Mouse (Mus musculus): ENCODE data around the gene Srr. TPM values are rescaled to one million over a fixed set of nuclear protein-coding genes. Genes with fewer than 3 reads are reported as not detected.

Srr gene
- 25.9 and 29.7 TPM in 2 replicates for polyA plus RNA-seq (2014; fragmentation: Nextera tagmentation; extraction: Ambion mirVana)

DNA sequence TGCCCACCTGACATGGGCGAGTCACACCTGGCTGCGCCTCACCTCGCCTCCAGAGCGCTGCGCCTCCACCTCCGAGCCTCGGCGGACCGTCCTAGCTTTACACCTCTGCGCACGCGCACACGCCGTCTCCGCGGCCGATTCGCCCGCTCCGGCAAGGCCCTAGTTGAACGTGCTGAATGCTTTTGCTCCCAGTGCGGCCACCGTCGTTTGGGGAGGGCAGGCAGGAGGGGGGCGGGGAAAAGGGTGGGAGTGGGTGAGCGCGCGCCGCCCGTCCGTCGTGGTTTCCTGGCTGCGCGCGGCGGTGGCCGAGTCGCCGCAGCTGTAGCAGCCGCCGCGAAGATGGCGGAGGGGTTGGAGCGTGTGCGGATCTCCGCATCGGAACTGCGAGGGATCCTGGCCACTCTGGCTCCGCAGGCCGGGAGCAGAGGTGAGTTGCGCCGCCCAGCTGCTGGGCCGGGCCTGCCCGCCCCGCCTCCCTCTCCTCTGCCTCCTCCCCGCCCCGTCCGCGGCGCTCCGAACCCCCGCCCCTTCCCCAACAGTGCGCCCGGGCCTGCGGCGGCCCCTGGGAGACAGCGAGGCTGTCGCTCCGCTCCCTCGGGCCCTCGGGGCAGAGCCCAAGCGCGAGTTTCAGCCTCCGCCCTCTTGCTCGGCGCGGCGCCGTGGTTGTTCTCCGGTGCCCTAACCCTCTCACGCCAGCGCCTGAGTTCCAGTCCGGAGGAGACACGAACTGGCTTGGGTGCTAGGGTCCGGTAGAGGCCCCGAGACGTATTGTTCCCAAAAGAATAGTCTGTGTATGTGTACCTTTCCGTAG, at the start of gene Srr, which contains the start of gene Smg6:
Srr (minus strand) TSS at position 372 of the 811 bp plus-strand sequence.
Smg6 (plus strand) TSS at position 247 of the 811 bp plus-strand sequence.
- peak within 1 kb of the TSS; percentile 96 for H3K27ac ChIP-seq (ENCODE audit: low read depth, low read length)
- peaks cover 5% of the 10 kb centered on the region; the same call in 1 of the 2 replicates for H3K36me3 ChIP-seq (ENCODE audit: control insufficient read depth, insufficient read depth, low read length)
- peak within 1 kb of the TSS; percentile 71 for H3K4me2 ChIP-seq
- ATAC-seq (ENCODE audit: low FRiP score) (peak; percentile 97), DNase-seq (ENCODE audit: low spot score, missing footprints) (peak; percentile 99)
- H3K27me3 ChIP-seq (ENCODE audit: control insufficient read depth, insufficient read depth, low read length), result no peaks in the 10 kb centered on the region
- under 1% methylated on average over 77 of the region's 88 CpGs for WGBS
- peak within 1 kb of the TSS; percentile 91 for H3K4me3 ChIP-seq (ENCODE audit: low read depth, low read length)
- peaks cover 14% of the 10 kb centered on the region for H3K4me1 ChIP-seq (ENCODE audit: control insufficient read depth, insufficient read depth, low read length)
- H3K9ac ChIP-seq (ENCODE audit: low read length), result peak within 1 kb of the TSS; percentile 78
- no peaks in the 10 kb centered on the region for H3K9me3 ChIP-seq (ENCODE audit: control insufficient read depth, low read length)

DNA sequence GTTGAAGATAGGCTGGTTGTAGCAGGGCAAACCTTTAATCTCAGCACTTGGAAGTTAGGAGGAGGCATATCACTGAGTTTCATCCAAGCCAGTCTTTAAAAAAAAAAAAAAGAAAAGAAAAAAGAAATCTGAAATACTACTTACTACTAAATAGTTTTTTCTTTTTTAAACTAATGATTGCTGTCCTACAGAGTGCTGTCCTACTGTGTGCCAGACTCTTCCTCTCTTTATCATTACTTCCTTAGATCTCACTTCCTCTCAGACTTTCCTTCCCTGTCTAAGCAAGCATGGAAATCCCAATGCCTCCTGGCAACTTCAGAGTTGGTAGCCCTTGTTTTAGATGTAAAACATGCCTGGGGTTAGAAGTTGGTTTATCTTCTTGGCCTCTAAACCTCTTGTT, 48.9 kb upstream of the Srr start:
- Histone ChIP-seq H3K27ac (ENCODE audit: low read depth, low read length) (no peak overlapping the region), H3K4me3 (ENCODE audit: low read depth, low read length) (no peak overlapping the region), H3K4me1 (ENCODE audit: control insufficient read depth, insufficient read depth, low read length) (no peaks in the 10 kb centered on the region), H3K9me3 (ENCODE audit: control insufficient read depth, low read length) (no peaks in the 10 kb centered on the region), H3K9ac (ENCODE audit: low read length) (no peak overlapping the region), H3K4me2 (no peak overlapping the region), H3K36me3 (ENCODE audit: control insufficient read depth, insufficient read depth, low read length) (no peaks in the 10 kb centered on the region), H3K27me3 (ENCODE audit: control insufficient read depth, insufficient read depth, low read length) (no peaks in the 10 kb centered on the region)
- ATAC-seq (ENCODE audit: low FRiP score), result no peak
- no peak for DNase-seq (ENCODE audit: low spot score, missing footprints)

- no peak for ATAC-seq (ENCODE audit: low FRiP score)
- DNase-seq (ENCODE audit: low spot score, missing footprints), result no peak
- Histone ChIP-seq H3K9ac (ENCODE audit: low read length) (no peak overlapping the region), H3K4me1 (ENCODE audit: control insufficient read depth, insufficient read depth, low read length) (no peaks in the 10 kb centered on the region), H3K4me2 (no peak overlapping the region), H3K4me3 (ENCODE audit: low read depth, low read length) (no peak overlapping the region), H3K27ac (ENCODE audit: low read depth, low read length) (no peak overlapping the region), H3K9me3 (ENCODE audit: control insufficient read depth, low read length) (no peaks in the 10 kb centered on the region), H3K36me3 (ENCODE audit: control insufficient read depth, insufficient read depth, low read length) (no peaks in the 10 kb centered on the region), H3K27me3 (ENCODE audit: control insufficient read depth, insufficient read depth, low read length) (no peaks in the 10 kb centered on the region)
- 89% methylated on average over 7 of the region's 7 CpGs for WGBS
Observed at GRCm38 (mm10) chr11:74973290-74974157, 47.8 kb upstream of the Srr start.

DNA sequence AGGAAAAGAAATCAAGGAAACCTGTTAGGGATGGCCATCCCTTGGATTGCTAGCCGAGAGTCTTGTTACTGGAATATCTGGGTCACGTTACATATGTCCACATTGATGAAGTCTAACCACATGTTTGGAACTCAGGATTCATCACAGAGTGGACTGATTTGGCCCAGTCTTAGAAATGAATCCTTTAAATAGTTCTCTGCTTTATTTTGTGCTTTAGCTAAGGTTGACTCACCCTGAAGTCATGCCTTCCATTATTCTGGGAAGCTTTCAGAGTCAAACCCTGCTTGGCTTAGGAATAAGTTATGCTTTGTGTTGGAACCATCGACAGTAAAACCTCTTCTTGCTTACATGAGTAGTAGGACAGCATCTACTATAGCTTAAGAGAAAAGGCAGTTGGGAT, 39.8 kb upstream of the Srr start:
- H3K36me3 ChIP-seq (ENCODE audit: control insufficient read depth, insufficient read depth, low read length), result no peaks in the 10 kb centered on the region; the same call in 1 of the 2 replicates
- no peak overlapping the region for H3K4me3 ChIP-seq (ENCODE audit: low read depth, low read length)
- no peak overlapping the region for H3K4me2 ChIP-seq
- no peaks in the 10 kb centered on the region for H3K9me3 ChIP-seq (ENCODE audit: control insufficient read depth, low read length)
- no peaks in the 10 kb centered on the region for H3K4me1 ChIP-seq (ENCODE audit: control insufficient read depth, insufficient read depth, low read length)
- DNase-seq (ENCODE audit: low spot score, missing footprints), result no peak
- ATAC-seq (ENCODE audit: low FRiP score), result no peak
- H3K9ac ChIP-seq (ENCODE audit: low read length), result no peak overlapping the region
- 92% methylated on average over 3 of the region's 3 CpGs for WGBS
- no peaks in the 10 kb centered on the region for H3K27me3 ChIP-seq (ENCODE audit: control insufficient read depth, insufficient read depth, low read length)
- H3K27ac ChIP-seq (ENCODE audit: low read depth, low read length), result no peak overlapping the region

DNA sequence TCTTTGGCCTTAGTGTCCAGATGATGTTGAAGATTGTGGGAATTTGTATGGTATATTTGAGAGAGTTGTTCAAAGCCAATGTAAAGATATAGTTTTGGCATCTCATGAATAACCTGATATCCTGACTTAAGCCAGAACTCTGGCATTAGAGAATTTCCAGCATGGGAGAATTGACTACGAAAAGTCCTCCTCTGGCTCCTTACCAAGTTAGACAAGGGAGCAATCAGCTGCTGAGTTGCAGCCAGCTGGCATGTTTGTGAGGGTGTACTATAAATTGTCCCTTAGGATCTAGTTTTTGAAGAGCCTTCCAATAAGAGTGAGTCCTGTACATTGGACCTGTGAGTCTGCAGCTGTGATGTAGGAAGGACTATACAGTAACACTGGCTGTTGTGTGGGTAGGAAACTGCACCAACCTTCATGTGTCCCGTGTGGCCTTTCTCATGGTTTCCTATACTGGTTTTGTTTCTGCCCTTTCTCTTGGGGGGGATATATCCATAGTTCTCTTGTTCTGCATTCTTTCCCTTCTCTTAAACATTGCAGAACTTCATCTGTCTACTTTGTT, 37.2 kb upstream of the Srr start:
- H3K9me3 ChIP-seq (ENCODE audit: control insufficient read depth, low read length), result no peaks in the 10 kb centered on the region
- DNase-seq (ENCODE audit: low spot score, missing footprints) (no peak), ATAC-seq (ENCODE audit: low FRiP score) (no peak)
- H3K27ac ChIP-seq (ENCODE audit: low read depth, low read length), result no peak overlapping the region
- no peak overlapping the region for H3K4me3 ChIP-seq (ENCODE audit: low read depth, low read length)
- no peaks in the 10 kb centered on the region for H3K27me3 ChIP-seq (ENCODE audit: control insufficient read depth, insufficient read depth, low read length)
- no peaks in the 10 kb centered on the region; the same call in 1 of the 2 replicates for H3K36me3 ChIP-seq (ENCODE audit: control insufficient read depth, insufficient read depth, low read length)
- no peak overlapping the region for H3K9ac ChIP-seq (ENCODE audit: low read length)
- WGBS, result 94% methylated on average over 2 of the region's 2 CpGs
- no peaks in the 10 kb centered on the region for H3K4me1 ChIP-seq (ENCODE audit: control insufficient read depth, insufficient read depth, low read length)
- H3K4me2 ChIP-seq, result no peak overlapping the region

GRCm38 (mm10) chr11:74961953-74962352, 36.2 kb upstream of the Srr start:
- Histone ChIP-seq H3K27ac (ENCODE audit: low read depth, low read length) (no peak overlapping the region), H3K9me3 (ENCODE audit: control insufficient read depth, low read length) (no peaks in the 10 kb centered on the region), H3K4me2 (no peak overlapping the region), H3K9ac (ENCODE audit: low read length) (no peak overlapping the region), H3K4me1 (ENCODE audit: control insufficient read depth, insufficient read depth, low read length) (no peaks in the 10 kb centered on the region), H3K4me3 (ENCODE audit: low read depth, low read length) (no peak overlapping the region), H3K36me3 (ENCODE audit: control insufficient read depth, insufficient read depth, low read length) (no peaks in the 10 kb centered on the region; the same call in 1 of the 2 replicates), H3K27me3 (ENCODE audit: control insufficient read depth, insufficient read depth, low read length) (no peaks in the 10 kb centered on the region)
- ATAC-seq (ENCODE audit: low FRiP score), result no peak
- no peak for DNase-seq (ENCODE audit: low spot score, missing footprints)

DNA sequence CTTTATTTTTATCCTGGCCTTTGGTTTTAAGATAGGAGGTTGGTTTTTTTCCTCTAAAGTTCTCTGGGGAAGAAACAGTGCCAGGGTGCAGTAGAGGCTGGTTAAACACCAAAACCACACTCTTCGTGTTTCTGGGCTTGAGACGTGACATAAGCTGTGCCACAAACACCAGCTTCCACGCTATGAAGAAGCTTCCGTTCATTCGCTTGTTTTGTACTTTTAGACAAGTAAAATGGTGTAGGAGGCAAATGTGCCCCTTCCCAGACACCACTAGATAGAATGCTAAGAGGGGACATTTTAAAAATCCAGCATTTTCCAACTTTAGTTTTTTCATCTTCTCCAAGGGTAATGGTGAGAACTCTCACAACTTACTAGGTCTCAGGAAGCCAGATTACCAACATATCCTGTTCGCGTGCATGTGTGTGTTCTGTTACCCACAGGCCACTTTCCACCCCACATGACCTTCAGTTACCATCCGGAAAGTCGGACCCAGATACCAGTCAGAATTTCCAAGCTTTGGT, 34.3 kb upstream of the Srr start:
- Histone ChIP-seq H3K36me3 (ENCODE audit: control insufficient read depth, insufficient read depth, low read length) (no peaks in the 10 kb centered on the region; the same call in 1 of the 2 replicates), H3K27ac (ENCODE audit: low read depth, low read length) (no peak overlapping the region), H3K4me3 (ENCODE audit: low read depth, low read length) (no peak overlapping the region), H3K9me3 (ENCODE audit: control insufficient read depth, low read length) (no peaks in the 10 kb centered on the region), H3K4me2 (no peak overlapping the region), H3K27me3 (ENCODE audit: control insufficient read depth, insufficient read depth, low read length) (no peaks in the 10 kb centered on the region), H3K9ac (ENCODE audit: low read length) (no peak overlapping the region), H3K4me1 (ENCODE audit: control insufficient read depth, insufficient read depth, low read length) (no peaks in the 10 kb centered on the region)
- DNase-seq (ENCODE audit: low spot score, missing footprints) (no peak), ATAC-seq (ENCODE audit: low FRiP score) (no peak)
- WGBS, result 94% methylated on average over 9 of the region's 9 CpGs

- Histone ChIP-seq H3K4me2 (no peak overlapping the region), H3K36me3 (ENCODE audit: control insufficient read depth, insufficient read depth, low read length) (no peaks in the 10 kb centered on the region; the same call in 1 of the 2 replicates), H3K27ac (ENCODE audit: low read depth, low read length) (no peak overlapping the region), H3K4me1 (ENCODE audit: control insufficient read depth, insufficient read depth, low read length) (no peaks in the 10 kb centered on the region), H3K4me3 (ENCODE audit: low read depth, low read length) (no peak overlapping the region), H3K9me3 (ENCODE audit: control insufficient read depth, low read length) (no peaks in the 10 kb centered on the region), H3K9ac (ENCODE audit: low read length) (no peak overlapping the region), H3K27me3 (ENCODE audit: control insufficient read depth, insufficient read depth, low read length) (no peaks in the 10 kb centered on the region)
- no peak for ATAC-seq (ENCODE audit: low FRiP score)
- WGBS, result 94% methylated on average over 2 of the region's 2 CpGs
- DNase-seq (ENCODE audit: low spot score, missing footprints), result no peak
Observed at GRCm38 (mm10) chr11:74959501-74959900, 33.8 kb upstream of the Srr start.

Data from midbrain, embryonic 11.5 days (tissue).